Mouse (Mus musculus): Measurements from ENCODE around the gene Shank2.

GRCm38 (mm10) chr7:144204290-144204689, 202.6 kb downstream of the Shank2 start:
- no peak for TF ChIP-seq CTCF (IDR thresholded peaks at IDR 0.05)
- TF ChIP-seq POLR2A (IDR thresholded peaks at IDR 0.05; ENCODE audit: insufficient read depth, low read depth, low read length) = no peak
- no peak for TF ChIP-seq EP300 (IDR thresholded peaks at IDR 0.05; ENCODE audit: insufficient read depth, low read depth, low read length)

All from heart, adult 2 months (tissue).